Mouse (Mus musculus): Measurements from ENCODE around the gene Igf1r.

- TF ChIP-seq CHD2 (IDR thresholded peaks at IDR 0.05; ENCODE audit: low read depth, low read length) (no peak), HCFC1 (IDR thresholded peaks at IDR 0.05; ENCODE audit: borderline replicate concordance, insufficient read depth, low read length) (no peak), ZNF384 (IDR thresholded peaks at IDR 0.05; ENCODE audit: low read depth, low read length) (no peak)
Observed at GRCm38 (mm10) chr7:68014495-68014894, 61.9 kb downstream of the Igf1r start.
